Mouse (Mus musculus) cerebellum, adult 2 months (tissue): Measurements from ENCODE around the gene Teddm2.

Experiments used
- CTCF ChIP-seq: fragments of 200-500 bp; IDR thresholded peaks from 2 replicates; pipeline ENCODE4 v1.5.1; 2011; ENCODE audit warnings: low read depth, mild to moderate bottlenecking, control low read depth, low read length, moderate library complexity, borderline replicate concordance; ENCODE audit not compliant: insufficient read depth
- POLR2A ChIP-seq: fragments of 200-500 bp; IDR thresholded peaks from 2 replicates; pipeline ENCODE4 v1.6.1; 2011; ENCODE audit warnings: low read length, control low read depth, borderline replicate concordance; ENCODE audit not compliant: insufficient read depth

DNA sequence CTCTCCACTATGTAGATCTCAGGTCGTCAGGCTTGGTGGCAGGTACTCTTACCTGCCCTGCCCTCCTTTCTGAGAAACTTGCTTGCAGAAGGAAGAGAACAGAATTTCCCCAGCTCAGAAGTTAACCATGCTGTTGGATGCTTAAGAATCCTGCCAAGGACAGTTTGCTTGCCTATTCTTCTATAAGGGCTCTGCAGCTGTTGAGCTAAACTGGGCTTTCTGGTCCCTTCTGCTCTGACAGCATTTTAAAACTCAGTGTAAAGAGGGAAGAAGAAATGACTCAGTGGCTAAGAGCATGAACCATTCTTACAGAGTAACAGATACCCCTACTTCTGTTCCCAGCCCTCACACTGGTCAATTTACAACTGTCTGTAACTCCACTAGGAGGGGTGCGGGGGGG is 41.0 kb upstream of the Teddm2 start:
- TF ChIP-seq POLR2A, result no peak
- TF ChIP-seq CTCF, result no peak
